Mouse (Mus musculus): ENCODE results near the gene Bcl7c.
A peak's percentile ranks its signal among the peaks of the same experiment; 100 is the strongest.

Bcl7c gene

DNA sequence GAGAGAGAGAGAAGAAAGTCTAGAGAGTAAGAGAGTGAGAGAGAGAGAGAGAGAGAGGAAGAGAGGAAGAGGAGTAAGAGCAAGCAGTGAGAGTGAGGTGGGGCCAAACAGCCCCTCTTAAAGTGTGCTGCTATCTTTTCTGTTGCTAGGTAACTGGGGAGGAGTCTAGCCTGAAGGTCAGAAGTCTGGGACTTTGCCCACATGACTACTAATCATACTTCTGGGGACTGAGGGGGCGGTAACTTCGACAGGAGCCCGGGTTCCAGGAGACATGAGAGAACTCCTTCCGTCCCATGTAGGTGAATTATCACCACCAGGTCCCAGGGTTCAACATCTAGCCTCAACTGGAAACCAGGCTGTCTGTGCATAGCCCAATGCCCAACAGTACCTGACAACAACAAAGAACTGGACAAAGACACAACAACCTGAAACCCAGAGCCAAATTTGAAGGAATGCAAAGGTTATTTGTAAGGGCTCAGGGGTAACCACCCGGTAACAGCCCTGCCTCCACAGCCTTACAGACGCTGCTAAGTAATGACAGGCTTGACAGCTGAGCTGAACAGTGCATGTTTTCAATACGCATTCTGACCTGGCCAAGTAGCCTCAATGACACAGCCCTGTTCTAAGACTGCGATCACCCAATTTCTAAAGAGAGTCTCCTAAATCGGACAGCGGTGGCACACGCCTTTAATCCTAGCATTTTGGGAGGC is 21.8 kb downstream of the Bcl7c start:
- DNase-seq (ENCODE audit: extremely low read depth, insufficient read length, low spot score) = no peak

DNA sequence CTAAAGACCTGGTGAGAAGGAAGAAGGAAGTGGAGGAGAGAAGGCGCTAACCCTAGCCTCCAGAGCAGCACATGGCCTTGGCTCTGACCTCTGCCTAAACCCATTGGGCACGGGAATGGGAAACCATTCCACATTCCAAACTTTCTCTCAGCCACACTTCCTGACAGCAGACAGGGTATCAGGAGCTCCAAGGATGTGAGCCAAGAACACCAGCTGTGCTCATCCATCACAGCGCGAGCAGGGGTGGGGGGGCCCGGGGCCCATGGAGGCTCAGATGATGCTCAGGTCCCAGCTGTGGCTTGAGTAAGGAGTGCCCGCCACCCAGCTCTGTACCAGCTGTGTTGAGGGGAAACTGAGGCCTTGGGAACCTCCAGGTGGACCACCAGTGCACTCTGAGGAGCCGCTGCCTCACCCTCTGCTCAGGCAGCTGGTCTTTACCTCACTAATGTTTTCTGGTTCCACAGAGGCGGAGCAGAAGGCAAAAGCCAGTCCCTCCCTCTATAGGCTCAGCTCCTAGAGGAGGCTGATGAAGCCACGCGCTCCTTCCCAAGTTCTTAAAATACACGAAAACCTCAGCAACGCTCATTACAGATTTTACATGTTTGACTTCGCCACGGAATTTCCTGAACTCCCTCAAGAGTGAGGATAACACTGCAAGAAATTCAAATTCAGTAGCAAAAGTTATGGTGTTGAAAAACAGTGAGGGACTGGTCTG is 23.3 kb downstream of the Bcl7c start:
- DNase-seq (ENCODE audit: extremely low read depth, insufficient read length, low spot score) = no peak

DNA sequence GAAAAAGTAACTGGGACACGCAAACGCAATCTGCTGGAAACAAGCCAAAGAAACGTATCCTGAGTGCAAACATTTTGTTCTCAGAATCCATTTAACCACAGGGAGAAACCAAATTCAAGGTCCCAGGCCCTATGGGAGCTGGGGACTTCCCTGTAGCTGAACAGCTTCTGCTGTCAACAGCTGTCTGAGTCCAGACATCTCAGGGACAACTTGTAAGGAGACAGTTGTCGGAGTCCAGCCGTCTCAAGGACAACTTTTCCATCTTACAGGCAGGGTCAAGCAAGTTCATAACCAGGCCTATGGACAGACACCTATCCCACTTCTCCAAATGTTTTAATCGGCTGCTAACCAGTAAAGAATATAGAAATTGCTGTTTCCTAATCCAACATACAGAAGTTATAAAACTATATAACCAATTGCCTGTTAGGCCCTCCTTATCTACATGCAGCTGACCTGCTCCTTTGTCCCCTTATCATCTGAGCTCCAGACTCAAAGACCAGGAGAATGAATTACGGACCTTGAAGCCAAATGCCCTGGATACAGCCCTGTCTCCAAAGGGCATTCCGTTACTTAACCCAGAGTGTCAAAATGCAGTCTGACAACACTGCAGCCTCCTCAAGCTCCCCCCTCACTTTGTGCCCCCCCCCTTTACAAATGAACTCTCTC is 26.7 kb downstream of the Bcl7c start:
- DNase-seq (ENCODE audit: extremely low read depth, insufficient read length, low spot score) = no peak

DNA sequence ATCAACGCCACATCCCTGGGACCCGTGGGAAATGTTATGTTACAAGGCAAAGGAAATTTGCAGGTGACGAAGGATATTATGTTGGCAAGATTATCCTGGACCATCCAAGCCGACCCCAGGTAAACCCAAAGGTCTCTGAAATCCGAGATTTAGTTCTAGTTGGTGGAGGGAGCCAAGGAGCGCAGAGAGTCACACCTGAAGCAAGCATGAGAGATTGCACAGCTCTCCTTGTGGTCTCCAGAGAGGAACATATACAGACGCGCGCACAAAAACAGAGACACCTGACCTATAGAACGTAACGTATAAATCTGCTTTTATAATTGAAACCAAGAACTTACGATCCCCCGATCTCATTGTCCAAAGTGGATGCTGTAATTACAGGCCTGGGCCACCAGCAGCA is 28.2 kb downstream of the Bcl7c start:
- no peak for DNase-seq (ENCODE audit: extremely low read depth, insufficient read length, low spot score)

DNA sequence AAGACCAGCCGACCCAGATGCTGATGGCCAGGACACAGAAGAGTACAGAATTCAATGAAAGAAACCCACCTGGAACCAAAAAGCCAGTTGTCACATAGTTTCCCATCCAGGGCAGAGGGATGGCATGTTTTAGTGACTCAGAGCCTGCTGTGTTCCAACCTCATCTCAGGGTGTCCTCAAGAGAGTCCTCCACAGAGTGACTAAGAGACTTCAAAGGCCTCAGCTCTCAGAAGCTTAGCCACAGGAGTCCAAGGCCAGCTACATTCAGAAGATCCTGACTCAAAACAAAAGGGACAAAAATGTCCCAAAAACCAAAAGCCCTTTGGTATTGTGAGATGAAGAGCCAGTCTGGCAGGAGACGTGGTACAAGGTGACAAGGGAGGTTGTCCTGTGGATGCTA is 29.9 kb downstream of the Bcl7c start:
- DNase-seq (ENCODE audit: extremely low read depth, insufficient read length, low spot score) = no peak

DNA sequence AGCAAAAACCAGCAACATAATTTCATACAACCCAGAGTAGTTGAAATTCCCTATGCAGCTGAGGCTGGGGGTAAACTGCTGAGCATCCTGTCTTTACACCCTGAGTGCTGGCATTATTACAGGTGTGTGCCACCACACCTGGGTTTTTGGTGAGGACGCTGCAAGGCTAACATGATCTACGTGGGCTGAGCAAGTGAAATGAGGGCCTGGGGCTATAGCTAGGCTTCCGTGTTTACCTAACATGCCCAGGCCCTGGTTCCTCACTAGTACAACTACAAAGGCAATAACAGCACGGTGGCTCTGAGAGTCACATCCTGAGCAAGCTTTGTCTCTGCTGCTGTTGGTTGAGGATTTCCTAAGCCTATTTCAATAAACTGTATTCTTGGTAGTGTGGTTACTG is 31.1 kb downstream of the Bcl7c start:
- DNase-seq (ENCODE audit: extremely low read depth, insufficient read length, low spot score) = no peak

DNA sequence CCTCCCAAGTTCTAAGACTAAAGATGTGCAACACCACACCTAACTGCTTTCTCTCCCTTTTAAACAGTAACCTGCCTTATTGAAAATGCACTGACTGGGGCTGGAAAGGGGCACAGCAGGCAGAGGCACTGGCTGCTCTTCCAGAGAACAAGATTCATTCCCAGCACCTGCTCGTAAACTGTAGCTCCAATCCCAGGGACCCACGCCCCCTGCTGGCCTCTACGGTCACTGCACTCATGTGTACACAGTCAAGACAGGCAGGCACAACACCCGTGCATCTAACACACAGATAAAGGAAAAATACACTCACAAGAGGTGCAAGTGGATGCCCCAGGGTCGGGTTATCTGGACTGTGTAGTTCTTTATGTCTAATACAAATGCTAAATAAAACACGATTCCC is 31.7 kb downstream of the Bcl7c start:
- peak; percentile 34 for DNase-seq (ENCODE audit: extremely low read depth, insufficient read length, low spot score)

DNA sequence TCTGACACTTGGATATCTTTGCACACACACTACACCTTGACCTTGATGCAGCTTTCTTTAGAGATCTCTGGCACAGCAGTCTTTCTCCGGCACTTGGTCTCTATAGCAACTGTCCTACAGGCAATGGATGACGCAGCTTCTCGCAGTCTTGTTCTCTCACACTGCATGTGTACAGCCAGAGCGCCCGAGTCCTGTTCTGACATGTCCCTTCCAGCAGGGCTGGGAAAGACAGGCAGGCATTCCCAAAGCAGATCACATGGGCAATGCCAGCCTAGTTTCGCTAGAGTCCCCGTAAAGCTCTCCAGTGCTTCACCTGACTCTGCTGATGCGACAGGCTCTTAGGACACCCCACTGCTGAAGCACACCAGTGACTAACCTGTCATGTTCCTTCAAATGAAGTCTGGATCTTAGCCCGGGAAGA is 33.3 kb downstream of the Bcl7c start:
- DNase-seq (ENCODE audit: extremely low read depth, insufficient read length, low spot score) = no peak

DNA sequence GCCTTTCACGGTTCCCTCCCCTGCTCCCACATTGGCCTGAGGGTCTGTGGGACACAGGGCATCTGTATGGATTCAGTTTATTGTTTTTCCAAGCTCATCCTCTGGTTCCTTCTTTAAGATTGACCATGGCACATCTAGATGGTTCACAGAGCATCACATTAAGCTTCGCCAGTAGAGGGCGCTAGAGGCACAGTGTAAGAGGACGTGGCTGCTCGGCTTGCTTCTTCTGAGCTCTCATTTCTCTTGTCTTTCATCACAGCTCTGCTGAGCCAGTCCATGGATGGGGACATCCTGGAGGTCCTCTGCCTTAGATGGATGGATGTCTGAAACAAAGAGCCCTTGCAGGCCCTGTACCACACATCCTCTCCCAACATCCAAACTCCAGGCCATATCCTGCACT is 33.8 kb downstream of the Bcl7c start:
- DNase-seq (ENCODE audit: extremely low read depth, insufficient read length, low spot score) = peak; percentile 31

DNA sequence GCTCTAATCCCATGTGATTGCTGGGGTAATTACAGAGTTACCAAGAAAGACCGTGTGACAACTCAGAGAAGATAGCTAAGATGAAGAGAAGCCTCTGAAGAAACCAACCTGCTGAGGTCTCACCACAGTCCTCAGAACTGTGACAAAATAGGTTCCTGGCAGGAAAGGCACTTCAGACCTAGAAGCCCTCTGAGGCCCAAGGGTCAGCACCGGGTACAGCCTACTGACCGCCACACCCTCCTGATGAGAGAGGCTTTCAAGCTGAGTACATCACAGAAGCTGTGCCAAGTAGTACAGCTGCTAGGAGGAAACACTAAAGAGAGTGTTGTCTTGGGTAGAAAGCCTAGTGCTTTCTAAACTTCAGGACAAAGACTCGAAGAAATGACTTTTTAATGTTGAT is 36.0 kb downstream of the Bcl7c start:
- DNase-seq (ENCODE audit: extremely low read depth, insufficient read length, low spot score) = no peak

DNA sequence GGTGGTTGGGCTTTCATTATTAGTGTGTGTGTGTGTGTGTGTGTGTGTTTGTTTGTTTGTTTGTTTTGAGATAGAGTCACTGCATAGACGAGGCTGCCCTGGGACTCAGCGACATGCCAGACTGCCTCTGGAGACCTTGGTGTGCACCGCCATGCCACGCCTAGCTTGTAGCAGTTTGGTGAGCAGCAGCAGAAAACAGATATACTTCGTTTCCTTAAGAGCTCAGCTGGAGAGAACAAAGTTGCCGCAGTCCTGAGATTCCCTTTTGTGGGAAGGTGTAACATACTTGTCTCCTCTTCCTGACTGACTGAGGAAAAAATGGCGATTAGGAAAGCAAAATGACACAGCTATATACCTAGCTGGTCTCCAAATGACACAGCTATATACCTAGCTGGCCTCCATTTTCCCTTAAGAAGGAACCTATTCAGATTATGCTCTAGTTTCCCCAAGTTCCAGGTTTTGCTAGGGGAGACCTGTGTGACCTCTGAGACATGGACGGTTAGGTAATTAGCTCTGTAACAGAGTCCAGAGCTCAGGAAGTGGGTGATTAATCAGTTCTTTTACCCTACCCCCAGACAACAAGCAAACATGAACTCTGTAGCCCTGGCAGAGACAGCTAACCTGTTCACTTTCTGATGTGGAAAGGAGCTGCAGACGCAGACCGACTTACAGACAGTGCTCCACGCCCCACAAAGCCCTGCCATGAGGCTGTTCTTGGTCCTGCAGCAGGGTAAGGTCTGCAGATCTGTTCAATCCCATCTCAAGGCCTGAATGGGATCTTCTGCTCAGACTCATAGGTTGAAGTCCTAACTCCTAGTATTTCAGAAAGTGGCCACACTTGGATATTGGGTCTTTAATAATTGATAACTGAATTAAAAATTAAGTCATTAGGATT is 36.6 kb downstream of the Bcl7c start:
- DNase-seq (ENCODE audit: extremely low read depth, insufficient read length, low spot score) = no peak

DNA sequence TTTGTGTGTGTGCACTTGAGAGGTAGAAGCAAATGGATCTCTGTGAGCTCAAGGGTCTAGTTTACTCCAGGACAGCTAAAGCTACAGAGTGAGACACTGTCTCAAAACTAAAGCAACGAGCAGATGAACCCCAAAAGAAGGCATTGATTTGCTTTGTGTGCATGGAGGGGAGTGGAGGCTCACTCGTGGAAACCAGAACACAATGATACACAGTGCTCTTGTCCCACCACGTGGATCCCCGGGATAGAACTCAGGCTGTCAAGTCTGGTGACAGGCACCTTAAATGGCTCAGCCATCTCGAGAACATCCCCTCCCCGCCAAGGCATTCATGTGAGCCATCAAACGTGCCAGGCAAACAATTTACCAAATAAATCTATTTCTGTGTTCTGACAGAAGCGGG is 41.6 kb downstream of the Bcl7c start:
- DNase-seq (ENCODE audit: extremely low read depth, insufficient read length, low spot score) = no peak

DNA sequence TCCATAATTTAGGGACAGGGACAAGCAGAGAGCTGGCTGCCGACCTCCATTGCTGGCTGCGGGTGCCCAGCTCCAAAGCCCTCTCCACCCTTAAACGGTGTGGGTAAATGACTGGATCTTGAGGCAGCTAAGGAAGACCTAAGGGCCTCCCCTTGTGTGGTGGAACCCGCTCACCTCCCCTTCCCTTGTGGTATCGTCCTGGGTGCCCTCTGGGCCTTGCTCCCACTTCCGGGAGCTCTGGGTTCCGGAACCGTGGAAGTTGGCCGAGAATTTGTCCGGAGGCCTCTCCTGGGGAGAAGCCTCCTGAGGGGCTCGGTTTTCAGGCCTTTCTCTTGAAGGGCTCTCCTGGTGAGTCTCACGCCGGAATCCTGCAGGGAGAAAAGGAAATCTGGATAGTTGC is 42.1 kb downstream of the Bcl7c start:
- no peak for DNase-seq (ENCODE audit: extremely low read depth, insufficient read length, low spot score)

DNA sequence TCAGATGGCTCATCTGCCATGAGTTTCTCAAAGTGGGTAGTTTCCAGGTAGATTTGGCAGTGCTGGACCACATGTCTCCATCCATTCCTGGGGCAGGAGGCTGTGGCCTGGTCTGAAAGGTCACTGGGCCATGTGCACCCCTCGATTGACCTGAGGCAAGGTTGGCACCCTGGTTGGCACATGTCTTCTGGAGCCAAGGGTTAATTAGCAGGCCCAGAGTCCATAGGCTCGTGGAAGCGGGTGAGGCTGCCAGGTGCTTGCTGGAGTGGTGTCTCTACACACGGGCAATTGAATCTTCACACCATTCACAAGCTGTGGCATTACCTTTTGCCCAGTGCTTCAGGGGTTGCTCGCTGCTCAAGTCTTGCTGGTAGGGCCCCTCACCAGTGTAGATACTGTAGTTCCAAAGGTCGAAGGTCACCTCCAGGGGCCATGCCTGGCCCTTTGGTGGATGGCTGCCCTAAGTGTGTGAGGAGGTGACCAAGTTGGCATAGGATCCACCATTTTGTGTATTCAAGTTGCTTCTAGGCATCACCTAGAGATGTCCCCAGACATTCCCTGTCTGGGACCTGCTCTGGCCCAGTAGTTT is 42.6 kb downstream of the Bcl7c start:
- DNase-seq (ENCODE audit: extremely low read depth, insufficient read length, low spot score) = no peak

DNA sequence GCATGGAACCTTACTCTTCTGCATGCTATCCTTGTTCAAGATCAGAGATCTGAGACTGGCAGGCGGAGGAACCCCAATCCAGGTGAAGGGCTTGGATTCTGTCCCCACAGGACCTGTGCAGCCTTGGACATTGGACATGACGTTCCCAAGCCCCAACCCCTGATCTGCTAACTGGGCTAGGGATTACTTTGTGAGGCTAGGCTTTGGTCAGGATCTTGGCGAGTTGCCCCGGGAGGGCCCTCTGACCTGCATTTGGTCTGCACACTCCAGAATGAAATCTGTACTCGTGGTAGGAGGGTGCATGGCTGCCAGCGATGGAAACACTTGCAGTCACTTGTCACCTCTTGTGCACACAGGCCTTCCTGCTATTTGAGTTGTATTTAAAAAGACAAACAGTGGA is 45.8 kb downstream of the Bcl7c start:
- DNase-seq (ENCODE audit: extremely low read depth, insufficient read length, low spot score) = no peak

DNA sequence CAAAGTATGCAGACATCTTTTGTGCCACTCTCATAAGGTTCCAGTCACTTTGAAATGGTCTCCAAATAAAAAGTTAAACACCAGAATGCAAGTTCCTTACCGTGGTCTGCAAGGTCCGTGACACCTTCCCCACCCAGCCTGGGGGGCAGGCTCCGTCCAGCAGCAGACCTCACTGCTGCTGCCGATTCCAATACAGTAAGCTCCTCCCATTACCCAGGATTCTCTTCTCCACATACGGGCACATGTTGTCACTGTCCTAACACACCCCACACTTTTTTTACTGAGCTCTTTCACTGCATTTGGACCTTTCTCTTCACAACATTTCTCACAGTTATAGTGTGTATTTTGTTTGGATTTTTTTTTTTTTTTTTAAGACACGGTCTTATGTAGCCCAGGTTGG is 46.9 kb downstream of the Bcl7c start:
- no peak for DNase-seq (ENCODE audit: extremely low read depth, insufficient read length, low spot score)

DNA sequence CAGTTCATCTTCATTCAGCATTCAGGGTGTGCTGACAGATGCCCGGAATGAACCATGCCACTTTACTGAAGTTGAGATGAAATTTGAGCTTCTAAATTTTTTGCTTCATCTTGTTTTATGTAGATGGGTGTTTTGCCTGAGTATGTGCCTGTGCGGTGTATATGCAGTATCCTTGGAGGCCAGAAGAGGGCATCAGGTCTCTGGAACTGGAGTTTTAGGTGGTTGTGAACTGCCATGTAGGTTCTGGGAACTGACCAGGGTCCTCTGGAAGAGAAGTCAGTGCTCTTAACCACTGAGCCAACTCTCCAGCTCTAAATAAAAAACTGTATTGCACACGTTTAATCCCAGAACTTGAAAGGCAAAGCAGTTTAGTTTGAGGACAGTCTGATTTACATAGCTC is 47.9 kb downstream of the Bcl7c start:
- no peak for DNase-seq (ENCODE audit: extremely low read depth, insufficient read length, low spot score)

DNA sequence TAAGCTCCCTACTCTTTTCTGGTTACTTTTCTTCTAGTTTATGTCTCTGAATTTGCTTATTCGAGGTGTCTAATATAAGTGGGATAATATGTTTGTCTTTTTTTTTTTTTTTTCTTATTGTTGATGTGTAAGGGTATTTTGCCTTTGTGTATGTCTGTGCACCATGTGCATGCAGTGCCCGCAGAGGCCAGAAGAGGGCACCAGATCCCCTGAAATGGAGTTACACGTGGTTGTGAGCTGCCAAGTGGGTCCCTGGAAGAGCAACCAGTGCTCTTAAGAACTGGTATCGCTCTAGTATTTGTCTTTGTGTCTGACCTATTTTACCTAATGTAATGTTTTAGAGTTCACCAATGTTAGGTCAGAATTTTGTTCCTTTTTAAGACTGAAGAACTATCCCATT is 51.8 kb downstream of the Bcl7c start:
- DNase-seq (ENCODE audit: extremely low read depth, insufficient read length, low spot score) = peak; percentile 52

DNA sequence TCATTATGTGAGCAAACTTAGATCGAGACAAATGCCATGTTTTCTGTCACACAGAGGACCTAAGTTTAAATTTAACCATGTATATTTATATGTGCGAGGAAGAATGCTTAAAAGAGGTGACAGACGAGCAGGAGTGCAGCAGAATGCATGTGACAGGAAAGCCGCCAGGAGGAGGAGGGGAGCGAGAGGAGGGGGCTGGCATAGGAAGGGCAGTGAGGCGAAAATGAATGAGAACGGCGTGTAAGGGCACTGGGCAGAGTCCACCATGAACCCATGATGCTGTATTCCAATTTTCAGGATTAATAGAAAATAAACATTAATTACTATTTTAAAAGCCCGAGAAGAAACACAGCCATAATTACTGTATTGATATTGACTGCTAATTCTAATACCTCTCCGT is 54.4 kb downstream of the Bcl7c start:
- no peak for DNase-seq (ENCODE audit: extremely low read depth, insufficient read length, low spot score)

DNA sequence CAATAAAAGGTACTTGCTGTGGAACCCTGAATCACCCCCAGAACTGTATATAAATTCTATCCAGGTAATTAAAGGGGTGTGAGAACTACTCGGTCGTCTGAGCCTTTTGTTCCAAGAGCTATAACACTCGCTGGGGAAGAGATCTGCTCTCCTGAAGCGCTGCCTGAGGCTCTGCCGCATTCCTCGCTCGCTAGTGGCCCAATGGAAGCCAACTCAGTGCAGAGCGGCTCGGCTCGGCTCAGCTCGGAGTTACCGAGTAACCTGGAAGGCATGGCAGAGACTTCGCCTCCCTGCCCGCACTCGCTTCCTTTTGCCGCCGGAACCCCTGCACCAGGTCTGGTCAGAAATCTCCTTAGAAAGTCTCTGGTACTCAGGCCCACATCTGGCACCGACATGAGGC is 56.7 kb downstream of the Bcl7c start:
- DNase-seq (ENCODE audit: extremely low read depth, insufficient read length, low spot score) = no peak

DNA sequence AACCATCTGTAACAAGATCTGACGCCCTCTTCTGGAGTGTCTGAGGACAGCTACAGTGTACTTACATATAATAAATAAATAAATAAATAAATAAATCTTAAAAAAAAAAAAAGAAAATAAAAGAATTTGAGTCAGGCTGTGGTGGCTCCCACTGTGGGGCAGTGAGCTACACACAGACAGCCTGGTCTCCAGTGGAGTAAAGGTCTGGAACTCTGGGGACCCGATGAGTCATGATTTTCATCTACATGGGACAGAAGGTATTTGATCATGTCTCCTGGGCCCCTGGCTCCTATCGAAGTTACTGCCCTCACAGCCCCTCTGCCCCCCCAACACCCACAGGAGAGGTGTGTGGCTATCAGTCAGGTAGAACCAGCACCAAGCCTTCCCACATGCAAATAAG is 57.1 kb downstream of the Bcl7c start:
- no peak for DNase-seq (ENCODE audit: extremely low read depth, insufficient read length, low spot score)
